Mouse (Mus musculus): Measurements from ENCODE around the gene Cobll1. TPM values are rescaled to one million over a fixed set of nuclear protein-coding genes. Genes with fewer than 3 reads are reported as not detected.

Gene Cobll1
- polyA plus RNA-seq, 1 experiment from 2014 or later, result 2.5 TPM

GRCm38 (mm10) chr2:65214556-65214955 is 24.6 kb downstream of the Cobll1 start:
- H3K27ac ChIP-seq (ENCODE audit: low read depth, low read length), result no peak overlapping the region
- no peak for DNase-seq (ENCODE audit: low spot score)
- H3K27me3 ChIP-seq (replicated peaks; ENCODE audit: control insufficient read depth, insufficient read depth, low read length), result no peaks in the 10 kb centered on the region
- no peak for ATAC-seq
- H3K4me1 ChIP-seq (ENCODE audit: control insufficient read depth, insufficient read depth, low read length), result no peaks in the 10 kb centered on the region
- H3K9me3 ChIP-seq (replicated peaks; ENCODE audit: control insufficient read depth, low read length), result no peaks in the 10 kb centered on the region
- no peak overlapping the region for H3K4me2 ChIP-seq (ENCODE audit: low read length)
- H3K4me3 ChIP-seq (ENCODE audit: low read depth, low read length), result no peak overlapping the region
- 92% methylated on average over 1 of the region's 1 CpGs for WGBS
- no peak overlapping the region for H3K9ac ChIP-seq (ENCODE audit: low read length)
- no peaks in the 10 kb centered on the region for H3K36me3 ChIP-seq (ENCODE audit: control insufficient read depth, insufficient read depth, low read length)

- no peaks in the 10 kb centered on the region for H3K9me3 ChIP-seq (replicated peaks; ENCODE audit: control insufficient read depth, low read length)
- WGBS, result 87% methylated on average over 3 of the region's 3 CpGs
- H3K4me1 ChIP-seq (ENCODE audit: control insufficient read depth, insufficient read depth, low read length), result no peaks in the 10 kb centered on the region
- DNase-seq (ENCODE audit: low spot score) (no peak), ATAC-seq (no peak)
- no peak overlapping the region for H3K9ac ChIP-seq (ENCODE audit: low read length)
- no peak overlapping the region for H3K4me3 ChIP-seq (ENCODE audit: low read depth, low read length)
- no peaks in the 10 kb centered on the region for H3K36me3 ChIP-seq (ENCODE audit: control insufficient read depth, insufficient read depth, low read length)
- no peak overlapping the region for H3K27ac ChIP-seq (ENCODE audit: low read depth, low read length)
- H3K27me3 ChIP-seq (replicated peaks; ENCODE audit: control insufficient read depth, insufficient read depth, low read length), result no peaks in the 10 kb centered on the region
- no peak overlapping the region for H3K4me2 ChIP-seq (ENCODE audit: low read length)
These were observed 25.5 kb downstream of the Cobll1 start for GRCm38 (mm10) chr2:65213675-65214074.

DNA sequence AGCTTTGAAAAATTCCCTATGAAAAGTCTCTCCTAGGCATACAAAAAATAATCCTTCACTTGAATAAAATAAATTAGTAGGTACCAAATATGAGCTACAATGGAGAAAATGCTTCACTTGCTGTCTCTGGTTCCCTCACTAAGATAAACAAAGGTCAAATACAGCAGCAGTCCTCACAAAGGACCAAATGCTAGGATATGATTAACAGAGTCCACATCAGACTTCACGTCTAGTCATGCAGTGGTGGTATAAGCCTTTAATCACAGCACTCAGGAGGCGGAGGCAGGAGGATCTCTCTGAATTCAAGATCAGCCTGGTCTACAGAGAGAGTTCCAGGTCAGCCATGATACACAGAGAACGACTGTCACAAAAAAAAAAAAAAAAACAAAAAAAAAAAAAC is 27.6 kb downstream of the Cobll1 start:
- no peaks in the 10 kb centered on the region for H3K4me1 ChIP-seq (ENCODE audit: control insufficient read depth, insufficient read depth, low read length)
- WGBS, result 87% methylated on average over 3 of the region's 3 CpGs

GRCm38 (mm10) chr2:65207750-65208149 is 31.5 kb downstream of the Cobll1 start:
- no peak overlapping the region for H3K4me2 ChIP-seq (ENCODE audit: low read length)
- H3K36me3 ChIP-seq (ENCODE audit: control insufficient read depth, insufficient read depth, low read length), result no peaks in the 10 kb centered on the region
- no peaks in the 10 kb centered on the region for H3K4me1 ChIP-seq (ENCODE audit: control insufficient read depth, insufficient read depth, low read length)
- H3K9me3 ChIP-seq (replicated peaks; ENCODE audit: control insufficient read depth, low read length), result no peaks in the 10 kb centered on the region
- H3K27ac ChIP-seq (ENCODE audit: low read depth, low read length), result no peak overlapping the region
- H3K27me3 ChIP-seq (replicated peaks; ENCODE audit: control insufficient read depth, insufficient read depth, low read length), result no peaks in the 10 kb centered on the region
- no peak for DNase-seq (ENCODE audit: low spot score)
- H3K4me3 ChIP-seq (ENCODE audit: low read depth, low read length), result no peak overlapping the region
- H3K9ac ChIP-seq (ENCODE audit: low read length), result no peak overlapping the region
- 86% methylated on average over 2 of the region's 2 CpGs for WGBS
- ATAC-seq, result no peak

More for the DNA sequence above, 27.6 kb downstream of the Cobll1 start:
- Histone ChIP-seq H3K4me2 (ENCODE audit: low read length) (no peak overlapping the region), H3K27me3 (replicated peaks; ENCODE audit: control insufficient read depth, insufficient read depth, low read length) (no peaks in the 10 kb centered on the region), H3K36me3 (ENCODE audit: control insufficient read depth, insufficient read depth, low read length) (no peaks in the 10 kb centered on the region), H3K9ac (ENCODE audit: low read length) (no peak overlapping the region), H3K27ac (ENCODE audit: low read depth, low read length) (no peak overlapping the region), H3K4me3 (ENCODE audit: low read depth, low read length) (no peak overlapping the region), H3K9me3 (replicated peaks; ENCODE audit: control insufficient read depth, low read length) (no peaks in the 10 kb centered on the region)
- ATAC-seq, result no peak
- DNase-seq (ENCODE audit: low spot score), result no peak

- no peak overlapping the region for H3K9ac ChIP-seq (ENCODE audit: low read length)
- H3K9me3 ChIP-seq (replicated peaks; ENCODE audit: control insufficient read depth, low read length), result no peaks in the 10 kb centered on the region
- H3K27me3 ChIP-seq (replicated peaks; ENCODE audit: control insufficient read depth, insufficient read depth, low read length), result no peaks in the 10 kb centered on the region
- no peaks in the 10 kb centered on the region for H3K36me3 ChIP-seq (ENCODE audit: control insufficient read depth, insufficient read depth, low read length)
- no peak for ATAC-seq
- no peak overlapping the region for H3K4me3 ChIP-seq (ENCODE audit: low read depth, low read length)
- H3K4me1 ChIP-seq (ENCODE audit: control insufficient read depth, insufficient read depth, low read length), result no peaks in the 10 kb centered on the region
- no peak for DNase-seq (ENCODE audit: low spot score)
- WGBS, result 82% methylated on average over 7 of the region's 7 CpGs
- H3K27ac ChIP-seq (ENCODE audit: low read depth, low read length), result no peak overlapping the region
- no peak overlapping the region for H3K4me2 ChIP-seq (ENCODE audit: low read length)
These were observed 35.5 kb downstream of the Cobll1 start for GRCm38 (mm10) chr2:65203699-65204098.

GRCm38 (mm10) chr2:65199706-65200105 is 39.5 kb downstream of the Cobll1 start:
- Histone ChIP-seq H3K9me3 (replicated peaks; ENCODE audit: control insufficient read depth, low read length) (no peaks in the 10 kb centered on the region), H3K9ac (ENCODE audit: low read length) (no peak overlapping the region), H3K4me1 (ENCODE audit: control insufficient read depth, insufficient read depth, low read length) (no peaks in the 10 kb centered on the region), H3K27me3 (replicated peaks; ENCODE audit: control insufficient read depth, insufficient read depth, low read length) (no peaks in the 10 kb centered on the region), H3K36me3 (ENCODE audit: control insufficient read depth, insufficient read depth, low read length) (no peaks in the 10 kb centered on the region), H3K4me3 (ENCODE audit: low read depth, low read length) (no peak overlapping the region), H3K27ac (ENCODE audit: low read depth, low read length) (no peak overlapping the region), H3K4me2 (ENCODE audit: low read length) (no peak overlapping the region)
- ATAC-seq, result no peak
- 87% methylated on average over 9 of the region's 9 CpGs for WGBS
- no peak for DNase-seq (ENCODE audit: low spot score)

DNA sequence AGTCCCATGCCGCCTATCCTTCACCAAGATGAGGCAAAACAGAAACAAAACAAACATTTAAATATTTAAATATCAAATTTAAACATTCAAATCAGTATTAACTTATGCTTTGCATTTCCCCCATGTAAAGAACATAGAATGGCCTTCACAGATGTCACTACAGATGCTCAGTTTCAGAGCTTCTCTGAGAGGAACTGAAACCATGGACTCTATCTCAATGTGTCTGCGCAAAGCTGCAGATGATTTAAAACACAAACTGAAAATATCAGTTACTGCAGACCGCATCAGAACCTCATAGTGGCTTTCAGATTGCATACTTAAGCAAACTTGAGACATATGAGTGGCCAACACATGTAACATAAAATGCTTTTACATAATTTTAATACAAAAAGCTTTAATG is 40.6 kb downstream of the Cobll1 start:
- no peak overlapping the region for H3K9ac ChIP-seq (ENCODE audit: low read length)
- no peak overlapping the region for H3K4me2 ChIP-seq (ENCODE audit: low read length)
- ATAC-seq, result no peak
- no peak overlapping the region for H3K27ac ChIP-seq (ENCODE audit: low read depth, low read length)
- no peaks in the 10 kb centered on the region for H3K4me1 ChIP-seq (ENCODE audit: control insufficient read depth, insufficient read depth, low read length)
- no peaks in the 10 kb centered on the region for H3K9me3 ChIP-seq (replicated peaks; ENCODE audit: control insufficient read depth, low read length)
- no peak for DNase-seq (ENCODE audit: low spot score)
- no peaks in the 10 kb centered on the region for H3K27me3 ChIP-seq (replicated peaks; ENCODE audit: control insufficient read depth, insufficient read depth, low read length)
- H3K4me3 ChIP-seq (ENCODE audit: low read depth, low read length), result no peak overlapping the region
- 95% methylated on average over 3 of the region's 3 CpGs for WGBS
- no peaks in the 10 kb centered on the region for H3K36me3 ChIP-seq (ENCODE audit: control insufficient read depth, insufficient read depth, low read length)

DNA sequence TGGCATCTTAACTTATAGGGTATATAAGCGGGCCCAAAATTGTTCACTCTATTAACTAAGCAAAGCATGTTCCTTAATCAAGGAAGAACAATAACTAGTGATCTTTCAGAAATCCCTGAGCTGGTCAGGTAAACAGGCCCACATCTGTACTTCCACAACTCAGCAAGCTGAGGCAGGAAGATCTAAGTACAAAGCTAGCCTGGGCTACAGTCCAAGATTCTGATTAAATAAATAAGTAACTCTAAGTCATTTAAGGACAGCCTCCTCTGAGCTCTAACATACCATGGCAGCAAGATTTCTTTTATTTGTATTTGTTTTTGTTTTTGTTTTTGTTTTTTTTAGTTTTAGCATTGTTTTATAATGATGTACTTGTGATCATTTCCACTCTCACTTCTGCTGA is 42.2 kb downstream of the Cobll1 start:
- DNase-seq (ENCODE audit: low spot score), result no peak
- Histone ChIP-seq H3K27ac (ENCODE audit: low read depth, low read length) (no peak overlapping the region), H3K36me3 (ENCODE audit: control insufficient read depth, insufficient read depth, low read length) (no peaks in the 10 kb centered on the region), H3K9me3 (replicated peaks; ENCODE audit: control insufficient read depth, low read length) (no peaks in the 10 kb centered on the region), H3K27me3 (replicated peaks; ENCODE audit: control insufficient read depth, insufficient read depth, low read length) (no peaks in the 10 kb centered on the region), H3K4me3 (ENCODE audit: low read depth, low read length) (no peak overlapping the region), H3K4me1 (ENCODE audit: control insufficient read depth, insufficient read depth, low read length) (no peaks in the 10 kb centered on the region), H3K9ac (ENCODE audit: low read length) (no peak overlapping the region), H3K4me2 (ENCODE audit: low read length) (no peak overlapping the region)
- 90% methylated on average over 1 of the region's 1 CpGs for WGBS
- ATAC-seq, result no peak

GRCm38 (mm10) chr2:65195233-65196010 is 43.8 kb downstream of the Cobll1 start:
- Histone ChIP-seq H3K27me3 (replicated peaks; ENCODE audit: control insufficient read depth, insufficient read depth, low read length) (no peaks in the 10 kb centered on the region), H3K27ac (ENCODE audit: low read depth, low read length) (no peak overlapping the region), H3K4me1 (ENCODE audit: control insufficient read depth, insufficient read depth, low read length) (no peaks in the 10 kb centered on the region), H3K4me3 (ENCODE audit: low read depth, low read length) (no peak overlapping the region), H3K36me3 (ENCODE audit: control insufficient read depth, insufficient read depth, low read length) (no peaks in the 10 kb centered on the region), H3K9me3 (replicated peaks; ENCODE audit: control insufficient read depth, low read length) (no peaks in the 10 kb centered on the region), H3K4me2 (ENCODE audit: low read length) (no peak overlapping the region), H3K9ac (ENCODE audit: low read length) (no peak overlapping the region)
- no peak for ATAC-seq
- WGBS, result 88% methylated on average over 9 of the region's 9 CpGs
- DNase-seq (ENCODE audit: low spot score), result no peak
